Mouse (Mus musculus): Measurements from ENCODE around the gene Per3.

GRCm38 (mm10) chr4:151074817-151075216 is 30.4 kb upstream of the Per3 start:
- TF ChIP-seq POLR2A (IDR thresholded peaks at IDR 0.05; ENCODE audit: borderline replicate concordance, low read depth, low read length) (no peak), CTCF (IDR thresholded peaks at IDR 0.05; ENCODE audit: low read depth, low read length) (no peak)

Data from bone marrow macrophage, adult 2 months (primary cell).